Mouse (Mus musculus) frontal cortex, adult 2 months (tissue): Measurements from ENCODE around the gene Ctdnep1. TPM values are rescaled to one million over a fixed set of nuclear protein-coding genes. Genes with fewer than 3 reads are reported as not detected.

Experiments used
- DNase-seq, 2 experiments: peaks; one replicate each; pipeline ENCODE4 v3.0.0; 2022; ENCODE audit warnings: low spot score in 1 of 2; ENCODE audit errors: extremely low spot score in 1 of 2
- polyA plus RNA-seq: library from polyadenylated mRNA; depleted of rRNA; stranded (reverse); fragments of >200 nt; gene quantifications from 2 replicates; pipeline ENCODE4 v1.2.3, GENCODE M21; 2012; rRNA removed

Ctdnep1 gene
- polyA plus RNA-seq, 1 experiment, result 117 TPM

GRCm38 (mm10) chr11:70026689-70027088 is 45.7 kb downstream of the Ctdnep1 start:
- DNase-seq, result no peak

- DNase-seq, result peak in 1 of 2 experiments; percentile 53
Measured at GRCm38 (mm10) chr11:70027397-70027796, 46.4 kb downstream of the Ctdnep1 start.

- DNase-seq, result no peak
Measured at GRCm38 (mm10) chr11:70028401-70029129, 47.6 kb downstream of the Ctdnep1 start.

GRCm38 (mm10) chr11:70029130-70029801 is 48.3 kb downstream of the Ctdnep1 start:
- DNase-seq, result peak; percentile 88 to 90

- DNase-seq, result no peak
Measured at GRCm38 (mm10) chr11:70029829-70030550, 49.0 kb downstream of the Ctdnep1 start.

GRCm38 (mm10) chr11:70030651-70031320 is 49.8 kb downstream of the Ctdnep1 start:
- DNase-seq, result no peak

- no peak for DNase-seq
Measured at GRCm38 (mm10) chr11:70031321-70031670, 50.3 kb downstream of the Ctdnep1 start.

GRCm38 (mm10) chr11:70038174-70038573 is 57.2 kb downstream of the Ctdnep1 start:
- DNase-seq, result no peak

GRCm38 (mm10) chr11:70039631-70040030 is 58.7 kb downstream of the Ctdnep1 start:
- DNase-seq, result no peak

GRCm38 (mm10) chr11:70040184-70040583 is 59.2 kb downstream of the Ctdnep1 start:
- no peak for DNase-seq

Other genes starting within 250 kb of the Ctdnep1 start
- 30.9 and 32.6 TPM in 2 replicates for gene Polr2a, start 222.5 kb upstream of the Ctdnep1 start, polyA plus RNA-seq
- gene Slc35g3, start 219.2 kb upstream of the Ctdnep1 start, polyA plus RNA-seq, result not detected in 2 replicates
- gene Zbtb4, start 215.2 kb upstream of the Ctdnep1 start, polyA plus RNA-seq, result 45.7 and 51.4 TPM in 2 replicates
- 1.4 and 1.9 TPM in 2 replicates for gene Chrnb1, start 185.2 kb upstream of the Ctdnep1 start, polyA plus RNA-seq
- 18.4 and 22.0 TPM in 2 replicates for gene Fgf11, start 179.3 kb upstream of the Ctdnep1 start, polyA plus RNA-seq
- 0.48 and 0.62 TPM in 2 replicates for gene Tmem102, start 175.5 kb upstream of the Ctdnep1 start, polyA plus RNA-seq
- not detected in 2 replicates for gene Gm39566, start 165.9 kb upstream of the Ctdnep1 start, polyA plus RNA-seq
- gene Spem2, start 162.7 kb upstream of the Ctdnep1 start, polyA plus RNA-seq, result not detected in 2 replicates
- 0.42 and 0.58 TPM in 2 replicates for gene Spem1, start 159.0 kb upstream of the Ctdnep1 start, polyA plus RNA-seq
- gene Nlgn2, start 143.4 kb upstream of the Ctdnep1 start, polyA plus RNA-seq, result 116 and 125 TPM in 2 replicates
- 183 and 212 TPM in 2 replicates for gene Tmem256, start 142.6 kb upstream of the Ctdnep1 start, polyA plus RNA-seq
- gene Plscr3, start 134.8 kb upstream of the Ctdnep1 start, polyA plus RNA-seq, result 33.6 and 37.6 TPM in 2 replicates
- gene Tnk1, start 122.4 kb upstream of the Ctdnep1 start, polyA plus RNA-seq, result 0.14 and 0.17 TPM in 2 replicates
- not detected in 2 replicates for gene Tmem95, start 103.1 kb upstream of the Ctdnep1 start, polyA plus RNA-seq
- 1.6 and 1.8 TPM in 2 replicates for gene Kctd11, start 99.8 kb upstream of the Ctdnep1 start, polyA plus RNA-seq
- 0.24 and 0.27 TPM in 2 replicates for gene Acap1, start 85.6 kb upstream of the Ctdnep1 start, polyA plus RNA-seq
- 0.67 and 1.00 TPM in 2 replicates for gene 2810408A11Rik, start 80.2 kb upstream of the Ctdnep1 start, polyA plus RNA-seq
- gene Neurl4, start 80.1 kb upstream of the Ctdnep1 start, polyA plus RNA-seq, result 98.0 and 101 TPM in 2 replicates
- 64.6 and 69.0 TPM in 2 replicates for gene Gps2, start 67.3 kb upstream of the Ctdnep1 start, polyA plus RNA-seq
- gene Eif5a, start 59.2 kb upstream of the Ctdnep1 start, polyA plus RNA-seq, result 630 and 714 TPM in 2 replicates
- 20.1 and 20.6 TPM in 2 replicates for gene Ybx2, start 45.4 kb upstream of the Ctdnep1 start, polyA plus RNA-seq
- gene Slc2a4, start 33.0 kb upstream of the Ctdnep1 start, polyA plus RNA-seq, result 1.4 and 2.1 TPM in 2 replicates
- gene Cldn7, start 16.4 kb upstream of the Ctdnep1 start, polyA plus RNA-seq, result 0.10 and 0.34 TPM in 2 replicates
- 118 and 119 TPM in 2 replicates for gene Elp5, start 1.4 kb downstream of the Ctdnep1 start, polyA plus RNA-seq
- 291 and 371 TPM in 2 replicates for gene Gabarap, start 10.0 kb downstream of the Ctdnep1 start, polyA plus RNA-seq
- 38.9 and 42.2 TPM in 2 replicates for gene Phf23, start 14.6 kb downstream of the Ctdnep1 start, polyA plus RNA-seq
- 34.9 and 35.3 TPM in 2 replicates for gene Dvl2, start 19.4 kb downstream of the Ctdnep1 start, polyA plus RNA-seq
- gene Acadvl, start 34.3 kb downstream of the Ctdnep1 start, polyA plus RNA-seq, result 69.8 and 74.0 TPM in 2 replicates
- gene Dlg4, start 35.8 kb downstream of the Ctdnep1 start, polyA plus RNA-seq, result 697 and 762 TPM in 2 replicates
- gene Asgr1, start 72.9 kb downstream of the Ctdnep1 start, polyA plus RNA-seq, result 2.4 and 3.6 TPM in 2 replicates
- gene Asgr2, start 111.5 kb downstream of the Ctdnep1 start, polyA plus RNA-seq, result 0.18 and 0.46 TPM in 2 replicates
- 0.42 and 0.92 TPM in 2 replicates for gene Mgl2, start 149.2 kb downstream of the Ctdnep1 start, polyA plus RNA-seq
- gene Clec10a, start 175.0 kb downstream of the Ctdnep1 start, polyA plus RNA-seq, result 0.90 and 2.4 TPM in 2 replicates
- 45.9 and 48.3 TPM in 2 replicates for gene Slc16a11, start 231.6 kb downstream of the Ctdnep1 start, polyA plus RNA-seq
- 5.5 and 7.7 TPM in 2 replicates for gene Slc16a13, start 239.9 kb downstream of the Ctdnep1 start, polyA plus RNA-seq
- 1.5 and 1.9 TPM in 2 replicates for gene Bcl6b, start 248.6 kb downstream of the Ctdnep1 start, polyA plus RNA-seq